Comparison of ENCODE assay signal across 17 mouse cellular contexts in genomic region chr9:70688301-70688968, GRCm38 (mm10). TPM values are rescaled to one million over a fixed set of nuclear protein-coding genes. Genes with fewer than 3 reads are reported as not detected.
DNase-seq lines count a peak whose midpoint lies in the region; ATAC-seq lines count a peak whose summit lies in the region.
"Had no signal": no experiment of that assay in that cellular context is flagged by ENCODE, and none has a peak within 500 bp of the region (broad histone marks: within the 10 kb centered on the region; RNA-seq: fewer than 3 reads in every experiment).

No protein-coding gene starts in this region.

- no peak overlapping the region for H3K4me3 ChIP-seq in liver, embryonic 16.5 days (ENCODE audit: low read depth, low read length)
- no peak overlapping the region for H3K4me3 ChIP-seq in kidney, embryonic 16.5 days (ENCODE audit: low read length)
- H3K4me3 ChIP-seq: hindbrain, embryonic 12.5 days; intestine, embryonic 15.5 days; midbrain, embryonic 12.5 days; stomach, embryonic 15.5 days had no signal

- H3K4me2 ChIP-seq in liver, embryonic 16.5 days (ENCODE audit: low read depth, low read length): no peak overlapping the region
- H3K4me2 ChIP-seq in kidney, embryonic 16.5 days (replicated peaks; ENCODE audit: low read depth, low read length): no peak overlapping the region
- H3K4me2 ChIP-seq: hindbrain, embryonic 12.5 days; intestine, embryonic 15.5 days; midbrain, embryonic 12.5 days; stomach, embryonic 15.5 days had no signal

- WGBS in liver, embryonic 16.5 days (ENCODE audit: insufficient replicate concordance): 39% methylated on average over 2 of the region's 2 CpGs
- WGBS in kidney, embryonic 16.5 days: 96% methylated on average over 2 of the region's 2 CpGs

- H3K4me1 ChIP-seq in liver, embryonic 16.5 days (ENCODE audit: control insufficient read depth, low read depth, low read length): peaks cover 54% of the 10 kb centered on the region
- peaks cover 6% of the 10 kb centered on the region; the same call in 1 of the 2 replicates for H3K4me1 ChIP-seq in kidney, embryonic 16.5 days (ENCODE audit: insufficient read depth, low read length)
- H3K4me1 ChIP-seq: hindbrain, embryonic 12.5 days; intestine, embryonic 15.5 days; stomach, embryonic 15.5 days had no signal

- no peak overlapping the region for H3K9ac ChIP-seq in liver, embryonic 16.5 days (ENCODE audit: low read depth, low read length)
- no peak overlapping the region for H3K9ac ChIP-seq in kidney, embryonic 16.5 days (replicated peaks; ENCODE audit: low read length)
- H3K9ac ChIP-seq: hindbrain, embryonic 12.5 days; intestine, embryonic 15.5 days; midbrain, embryonic 12.5 days; stomach, embryonic 15.5 days had no signal

- peak; percentile 17 for DNase-seq in heart, adult 8-10 months (ENCODE audit: low spot score)
- no peak for DNase-seq in heart, adult 11 months
- DNase-seq in 3T3-L1 (ENCODE audit: low read depth, low spot score): peak; percentile 83
- peak; percentile 11 for DNase-seq in MN1 (ENCODE audit: low spot score)
- no peak for DNase-seq in thymus, postnatal 4 days
- no peak for DNase-seq in lung, postnatal 36 days
- DNase-seq: adrenal gland, adult 8-10 months; cerebellum, adult 2 months; retina, postnatal 1 day; spleen, adult 18-20 months had no signal

- 0 out of 2 replicates have a peak overlapping the region, but pooled peaks have one; percentile 5 for H3K27ac ChIP-seq in liver, embryonic 16.5 days (ENCODE audit: low read length)
- H3K27ac ChIP-seq in kidney, embryonic 16.5 days (ENCODE audit: low read length): no peak overlapping the region
- H3K27ac ChIP-seq: hindbrain, embryonic 12.5 days; intestine, embryonic 15.5 days; kidney, postnatal 0 days; midbrain, embryonic 12.5 days; stomach, embryonic 15.5 days had no signal

- H3K36me3 ChIP-seq in liver, embryonic 16.5 days (ENCODE audit: control insufficient read depth, insufficient read depth): no peaks in the 10 kb centered on the region; the same call in 1 of the 2 replicates
- H3K36me3 ChIP-seq in kidney, embryonic 16.5 days (ENCODE audit: insufficient read depth, low read length): no peaks in the 10 kb centered on the region
- H3K36me3 ChIP-seq: hindbrain, embryonic 12.5 days; intestine, embryonic 15.5 days; midbrain, embryonic 12.5 days; stomach, embryonic 15.5 days had no signal

- peak; percentile 61; the same call in 1 of the 2 replicates for ATAC-seq in liver, embryonic 16.5 days (ENCODE audit: low read depth)
- ATAC-seq in kidney, embryonic 16.5 days (ENCODE audit: low FRiP score, low TSS enrichment): no peak
- ATAC-seq: intestine, embryonic 15.5 days had no signal

- no peaks in the 10 kb centered on the region for H3K9me3 ChIP-seq in liver, embryonic 16.5 days (replicated peaks; ENCODE audit: control insufficient read depth, low read length)
- H3K9me3 ChIP-seq in kidney, embryonic 16.5 days (ENCODE audit: low read length): no peaks in the 10 kb centered on the region
- H3K9me3 ChIP-seq: hindbrain, embryonic 12.5 days; intestine, embryonic 15.5 days; midbrain, embryonic 12.5 days; stomach, embryonic 15.5 days had no signal

- no peaks in the 10 kb centered on the region for H3K27me3 ChIP-seq in liver, embryonic 16.5 days (ENCODE audit: control insufficient read depth, insufficient read depth, low read depth, low read length)
- no peaks in the 10 kb centered on the region for H3K27me3 ChIP-seq in kidney, embryonic 16.5 days (ENCODE audit: insufficient read depth, low read length)
- H3K27me3 ChIP-seq: hindbrain, embryonic 12.5 days; intestine, embryonic 15.5 days; midbrain, embryonic 12.5 days; stomach, embryonic 15.5 days had no signal

RNA-seq across cellular contexts. Expression of gene Adam10, which starts 9.6 kb away (rescaled TPM):
- 10 to 100 TPM; 33.3 to 40.0 (median 36.2) TPM for total RNA-seq in heart, adult 8-10 months (2022)
- polyA plus RNA-seq in liver, embryonic 16.5 days (2015; fragmentation: Nextera tagmentation; extraction: Ambion mirVana): 66.1 and 68.4 TPM in 2 replicates
- 88.7 and 90.1 TPM in 2 replicates for polyA plus RNA-seq in kidney, embryonic 16.5 days (2015; fragmentation: Nextera tagmentation; extraction: Ambion mirVana)

RNA-seq across cellular contexts. Expression of gene Mindy2, which starts 31.5 kb away (rescaled TPM):
- total RNA-seq in heart, adult 8-10 months (2022): 10 to 100 TPM; 32.6 to 36.5 (median 33.9) TPM
- polyA plus RNA-seq in liver, embryonic 16.5 days (2015; fragmentation: Nextera tagmentation; extraction: Ambion mirVana): 11.2 and 12.9 TPM in 2 replicates
- 8.8 and 10.3 TPM in 2 replicates for polyA plus RNA-seq in kidney, embryonic 16.5 days (2015; fragmentation: Nextera tagmentation; extraction: Ambion mirVana)

RNA-seq across cellular contexts. Expression of gene Gm10642, which starts 32.4 kb away (rescaled TPM):
- total RNA-seq in heart, adult 8-10 months (2022): under 1 TPM in 3 of 4 experiments, not detected in 1; 0.27 to 0.62 (median 0.38) TPM
- polyA plus RNA-seq in liver, embryonic 16.5 days (2015; fragmentation: Nextera tagmentation; extraction: Ambion mirVana): 0.90 and 0.92 TPM in 2 replicates
- polyA plus RNA-seq in kidney, embryonic 16.5 days (2015; fragmentation: Nextera tagmentation; extraction: Ambion mirVana): 0.17 and 0.36 TPM in 2 replicates

Comparison
In these comparisons a context has a peak if more than half of its experiments do, and no peak if none do; other contexts are left out.
1. DNase-seq: peak in heart, adult 8-10 months (single experiment), 3T3-L1 (single experiment) and MN1 (single experiment); none in heart, adult 11 months (single experiment), thymus, postnatal 4 days (single experiment) and lung, postnatal 36 days (single experiment).